ENCODE assay signal across 8 mouse cellular contexts in genomic region chr2:91237511-91238080, GRCm38 (mm10). TPM values are rescaled to one million over a fixed set of nuclear protein-coding genes. Genes with fewer than 3 reads are reported as not detected.
DNase-seq lines count a peak whose midpoint lies in the region; ATAC-seq and TF ChIP-seq lines count a peak whose summit lies in the region.
"Not testable (repeated sequence)": the region's sequence is repeated elsewhere in the genome, so short reads cannot be mapped to it uniquely, and the experiment has no call there.

No protein-coding gene starts in this region.

- peak overlapping the region; percentile 76 for H3K4me2 ChIP-seq in forebrain, embryonic 13.5 days
- peak overlapping the region; percentile 79; the same call in 1 of the 2 replicates for H3K4me2 ChIP-seq in hindbrain, embryonic 11.5 days (replicated peaks; ENCODE audit: low read depth, low read length)
- H3K4me2 ChIP-seq in kidney, embryonic 16.5 days (replicated peaks; ENCODE audit: low read depth, low read length) = peak overlapping the region; percentile 91
- peak overlapping the region; percentile 94 for H3K4me2 ChIP-seq in myocyte (ENCODE audit: low read depth)

- peak; percentile 57 for ATAC-seq in forebrain, embryonic 13.5 days
- ATAC-seq in hindbrain, embryonic 11.5 days (ENCODE audit: low FRiP score) = peak; percentile 67
- ATAC-seq in kidney, embryonic 16.5 days (ENCODE audit: low FRiP score, low TSS enrichment) = peak; percentile 33; the same call in 1 of the 2 replicates

- DNase-seq in ES-E14 (ENCODE audit: low read depth, low spot score); thymus, adult 2 months: not testable (repeated sequence)
- DNase-seq in cerebellum, postnatal 14 days = peak; percentile 19 to 30
- DNase-seq in hindbrain, embryonic 11.5 days (ENCODE audit: low spot score) = peak; percentile 22
- DNase-seq in lung, adult 2 months = peak; percentile 15

- H3K9ac ChIP-seq in ES-E14 (ENCODE audit: insufficient read depth, low read depth, low read length, poor library complexity, severe bottlenecking) = peak overlapping the region; percentile 43; the same call in 1 of the 2 replicates
- H3K9ac ChIP-seq in forebrain, embryonic 13.5 days = peak overlapping the region; percentile 70; the same call in 1 of the 2 replicates
- H3K9ac ChIP-seq in hindbrain, embryonic 11.5 days (ENCODE audit: low read depth, low read length) = not testable (repeated sequence)
- peak overlapping the region; percentile 76 for H3K9ac ChIP-seq in kidney, embryonic 16.5 days (replicated peaks; ENCODE audit: low read length)

- H3K79me2 ChIP-seq in myocyte (ENCODE audit: control insufficient read depth, insufficient read depth) = not testable (repeated sequence)

- not testable (repeated sequence) for H3K36me3 ChIP-seq in ES-E14 (ENCODE audit: control insufficient read depth, insufficient read depth, low read length, poor library complexity, severe bottlenecking); forebrain, embryonic 13.5 days (ENCODE audit: poor library complexity, severe bottlenecking); hindbrain, embryonic 11.5 days (ENCODE audit: control insufficient read depth, insufficient read depth, low read length); kidney, embryonic 16.5 days (ENCODE audit: insufficient read depth, low read length); myocyte (ENCODE audit: control insufficient read depth, insufficient read depth); thymus, adult 2 months (ENCODE audit: control insufficient read depth, insufficient read depth, low read length)

- not testable (repeated sequence) for TF ChIP-seq CTCF in lung, adult 2 months (IDR thresholded peaks at IDR 0.05; ENCODE audit: insufficient read depth, low read length); thymus, adult 2 months (IDR thresholded peaks at IDR 0.05; ENCODE audit: borderline replicate concordance, control insufficient read depth, extremely low read depth, insufficient read depth, low read length, poor library complexity)

- not testable (repeated sequence) for H3K27ac ChIP-seq in ES-E14 (ENCODE audit: insufficient read depth, low read depth, low read length, poor library complexity, severe bottlenecking)
- H3K27ac ChIP-seq in forebrain, embryonic 13.5 days = peak overlapping the region; percentile 90
- H3K27ac ChIP-seq in hindbrain, embryonic 11.5 days (ENCODE audit: low read depth, low read length) = peak overlapping the region; percentile 80; the same call in 1 of the 2 replicates
- H3K27ac ChIP-seq in kidney, embryonic 16.5 days (ENCODE audit: low read length) = peak overlapping the region; percentile 97
- H3K27ac ChIP-seq in thymus, adult 2 months (ENCODE audit: control insufficient read depth, insufficient read depth, low read length) = peak overlapping the region; percentile 87; the same call in 1 of the 2 replicates

- H3K4me1 ChIP-seq in ES-E14 (ENCODE audit: control insufficient read depth in 2 of 2, insufficient read depth in 2 of 2, low read length in 2 of 2, poor library complexity in 1 of 2); forebrain, embryonic 13.5 days; hindbrain, embryonic 11.5 days (replicated peaks; ENCODE audit: control insufficient read depth, insufficient read depth, low read length); kidney, embryonic 16.5 days (ENCODE audit: insufficient read depth, low read length); lung, adult 2 months (ENCODE audit: control insufficient read depth, insufficient read depth, low read length); thymus, adult 2 months (replicated peaks; ENCODE audit: control insufficient read depth, insufficient read depth, low read length): not testable (repeated sequence)

- not testable (repeated sequence) for TF ChIP-seq POLR2A in lung, adult 2 months (IDR thresholded peaks at IDR 0.05; ENCODE audit: borderline replicate concordance, extremely low read depth, low read depth, low read length); myocyte (IDR thresholded peaks at IDR 0.05; ENCODE audit: insufficient read length, low read depth); thymus, adult 2 months (IDR thresholded peaks at IDR 0.05; ENCODE audit: control insufficient read depth, extremely low read depth, insufficient read depth, low read length, poor library complexity)

- WGBS in forebrain, embryonic 13.5 days = 27% methylated on average over 4 of the region's 4 CpGs
- WGBS in hindbrain, embryonic 11.5 days = 27% methylated on average over 4 of the region's 4 CpGs
- WGBS in kidney, embryonic 16.5 days = 27% methylated on average over 4 of the region's 4 CpGs
- 14% methylated on average over 4 of the region's 4 CpGs for WGBS in lung, adult 2 months
- 41% methylated on average over 4 of the region's 4 CpGs for WGBS in thymus, adult 2 months

- H3ac ChIP-seq in myocyte (ENCODE audit: control insufficient read depth, insufficient read length) = not testable (repeated sequence)

- in situ Hi-C loops in ES-E14 (cut with MboI; ENCODE audit: low sequenced_read_pairs in 2 of 2, unreplicated experiment in 2 of 2) = loop anchor here in 1 of 2 experiments (10.0 kb wide), 1 partner anchor 123 kb away; the partner anchor contains the start of gene Mybpc3

- peak overlapping the region; percentile 71 to 81 for H3K4me3 ChIP-seq in ES-E14 (ENCODE audit: insufficient read depth in 1 of 2, low read depth in 1 of 2, low read length in 2 of 2, poor library complexity in 1 of 2, severe bottlenecking in 1 of 2)
- peak overlapping the region; percentile 55 for H3K4me3 ChIP-seq in forebrain, embryonic 13.5 days
- H3K4me3 ChIP-seq in hindbrain, embryonic 11.5 days (ENCODE audit: low read depth, low read length) = peak overlapping the region; percentile 47
- H3K4me3 ChIP-seq in kidney, embryonic 16.5 days (ENCODE audit: low read length) = peak overlapping the region; percentile 52
- H3K4me3 ChIP-seq in lung, adult 2 months (replicated peaks; ENCODE audit: extremely low read depth, low read depth, low read length) = peak overlapping the region; percentile 17
- H3K4me3 ChIP-seq in myocyte = peak overlapping the region; percentile 67
- H3K4me3 ChIP-seq in thymus, adult 2 months (ENCODE audit: control insufficient read depth, insufficient read depth, low read length) = not testable (repeated sequence)

- H3K9me3 ChIP-seq in ES-E14 (ENCODE audit: control insufficient read depth, insufficient read depth, low read depth, low read length); forebrain, embryonic 13.5 days (replicated peaks); hindbrain, embryonic 11.5 days (ENCODE audit: control insufficient read depth, low read length); kidney, embryonic 16.5 days (ENCODE audit: low read length): not testable (repeated sequence)

- not testable (repeated sequence) for H3K27me3 ChIP-seq in forebrain, embryonic 13.5 days; hindbrain, embryonic 11.5 days (ENCODE audit: control insufficient read depth, insufficient read depth, low read length); kidney, embryonic 16.5 days (ENCODE audit: insufficient read depth, low read length); myocyte (ENCODE audit: control insufficient read depth, insufficient read depth, insufficient read length); thymus, adult 2 months (ENCODE audit: control insufficient read depth, insufficient read depth, low read length)

RNA-seq across cellular contexts. Expression of gene Ddb2, which starts 0.8 kb away (rescaled TPM):
- total RNA-seq in ES-E14 (2012; rRNA removed) = 10.4 and 11.0 TPM in 2 replicates
- polyA plus RNA-seq in forebrain, embryonic 13.5 days (2015; fragmentation: Nextera tagmentation; extraction: Ambion mirVana) = 11.8 and 12.0 TPM in 2 replicates
- 6.2 and 8.6 TPM in 2 replicates for polyA plus RNA-seq in hindbrain, embryonic 11.5 days (2014; fragmentation: Nextera tagmentation; extraction: Ambion mirVana)
- polyA plus RNA-seq in kidney, embryonic 16.5 days (2015; fragmentation: Nextera tagmentation; extraction: Ambion mirVana) = 16.2 and 20.6 TPM in 2 replicates
- polyA plus RNA-seq in lung, adult 2 months (2012; rRNA removed) = 11.8 and 13.9 TPM in 2 replicates
- 2.0 TPM for polyA plus RNA-seq in myocyte (2012; fragmentation: generic; extraction: Trizol)
- 51.2 and 65.7 TPM in 2 replicates for polyA plus RNA-seq in thymus, adult 2 months (2012; rRNA removed)

RNA-seq across cellular contexts. Expression of gene Pacsin3, which starts 18.2 kb away (rescaled TPM):
- 11.1 and 18.4 TPM in 2 replicates for total RNA-seq in ES-E14 (2012; rRNA removed)
- polyA plus RNA-seq in forebrain, embryonic 13.5 days (2015; fragmentation: Nextera tagmentation; extraction: Ambion mirVana) = 23.4 and 26.5 TPM in 2 replicates
- polyA plus RNA-seq in hindbrain, embryonic 11.5 days (2014; fragmentation: Nextera tagmentation; extraction: Ambion mirVana) = 16.4 and 17.3 TPM in 2 replicates
- 47.7 and 49.6 TPM in 2 replicates for polyA plus RNA-seq in kidney, embryonic 16.5 days (2015; fragmentation: Nextera tagmentation; extraction: Ambion mirVana)
- polyA plus RNA-seq in lung, adult 2 months (2012; rRNA removed) = 27.7 and 55.1 TPM in 2 replicates
- 141 TPM for polyA plus RNA-seq in myocyte (2012; fragmentation: generic; extraction: Trizol)
- polyA plus RNA-seq in thymus, adult 2 months (2012; rRNA removed) = 5.6 and 14.9 TPM in 2 replicates

RNA-seq across cellular contexts. Expression of gene Arfgap2, which starts 27.2 kb away (rescaled TPM):
- total RNA-seq in ES-E14 (2012; rRNA removed) = 40.7 and 46.8 TPM in 2 replicates
- polyA plus RNA-seq in forebrain, embryonic 13.5 days (2015; fragmentation: Nextera tagmentation; extraction: Ambion mirVana) = 78.4 and 84.3 TPM in 2 replicates
- 66.1 and 78.9 TPM in 2 replicates for polyA plus RNA-seq in hindbrain, embryonic 11.5 days (2014; fragmentation: Nextera tagmentation; extraction: Ambion mirVana)
- polyA plus RNA-seq in kidney, embryonic 16.5 days (2015; fragmentation: Nextera tagmentation; extraction: Ambion mirVana) = 92.9 and 96.5 TPM in 2 replicates
- polyA plus RNA-seq in lung, adult 2 months (2012; rRNA removed) = 29.1 and 44.4 TPM in 2 replicates
- polyA plus RNA-seq in myocyte (2012; fragmentation: generic; extraction: Trizol) = 60.4 TPM
- polyA plus RNA-seq in thymus, adult 2 months (2012; rRNA removed) = 77.6 and 93.9 TPM in 2 replicates

RNA-seq across cellular contexts. Expression of gene Acp2, which starts 34.9 kb away (rescaled TPM):
- total RNA-seq in ES-E14 (2012; rRNA removed) = 12.9 and 19.6 TPM in 2 replicates
- polyA plus RNA-seq in forebrain, embryonic 13.5 days (2015; fragmentation: Nextera tagmentation; extraction: Ambion mirVana) = 30.2 and 33.3 TPM in 2 replicates
- 35.6 and 38.6 TPM in 2 replicates for polyA plus RNA-seq in hindbrain, embryonic 11.5 days (2014; fragmentation: Nextera tagmentation; extraction: Ambion mirVana)
- polyA plus RNA-seq in kidney, embryonic 16.5 days (2015; fragmentation: Nextera tagmentation; extraction: Ambion mirVana) = 28.8 and 29.7 TPM in 2 replicates
- polyA plus RNA-seq in lung, adult 2 months (2012; rRNA removed) = 20.7 and 25.0 TPM in 2 replicates
- 16.9 TPM for polyA plus RNA-seq in myocyte (2012; fragmentation: generic; extraction: Trizol)
- 31.1 TPM in 2 replicates for polyA plus RNA-seq in thymus, adult 2 months (2012; rRNA removed)

RNA-seq across cellular contexts. Expression of gene Nr1h3, which starts 35.0 kb away (rescaled TPM):
- total RNA-seq in ES-E14 (2012; rRNA removed) = 0.90 and 1.4 TPM in 2 replicates
- polyA plus RNA-seq in forebrain, embryonic 13.5 days (2015; fragmentation: Nextera tagmentation; extraction: Ambion mirVana) = 1.4 and 1.9 TPM in 2 replicates
- polyA plus RNA-seq in hindbrain, embryonic 11.5 days (2014; fragmentation: Nextera tagmentation; extraction: Ambion mirVana) = 0.89 and 1.2 TPM in 2 replicates
- polyA plus RNA-seq in kidney, embryonic 16.5 days (2015; fragmentation: Nextera tagmentation; extraction: Ambion mirVana) = 3.5 and 4.6 TPM in 2 replicates
- 97.4 and 102 TPM in 2 replicates for polyA plus RNA-seq in lung, adult 2 months (2012; rRNA removed)
- 0.53 TPM for polyA plus RNA-seq in myocyte (2012; fragmentation: generic; extraction: Trizol)
- 35.2 and 38.8 TPM in 2 replicates for polyA plus RNA-seq in thymus, adult 2 months (2012; rRNA removed)
